Mouse (Mus musculus): ENCODE measurements around the gene Hspd1. TPM values are rescaled to one million over a fixed set of nuclear protein-coding genes. Genes with fewer than 3 reads are reported as not detected.
A peak's percentile ranks its signal among the peaks of the same experiment; 100 is the strongest.

The Hspd1 gene
- polyA plus RNA-seq, 1 experiment from 2014 or later, result 166 TPM

GRCm38 (mm10) chr1:55052355-55052953 lies 35.6 kb downstream of the Hspd1 start, which contains the start of gene Coq10b:
Gene Coq10b (plus strand): TSS chr1:55052770.
- Histone ChIP-seq H3K27ac (replicated peaks) (peak within 1 kb of the TSS; percentile 92), H3K4me2 (replicated peaks; ENCODE audit: low read depth) (peak within 1 kb of the TSS; percentile 67), H3K9ac (ENCODE audit: low read length) (peak within 1 kb of the TSS; percentile 77), H3K9me3 (ENCODE audit: control insufficient read depth, low read length) (no peaks in the 10 kb centered on the region), H3K4me3 (ENCODE audit: low read depth, low read length) (peak within 1 kb of the TSS; percentile 70), H3K4me1 (replicated peaks; ENCODE audit: control insufficient read depth, insufficient read depth) (peaks cover 2% of the 10 kb centered on the region; the same call in 1 of the 2 replicates), H3K36me3 (ENCODE audit: control insufficient read depth, insufficient read depth, low read length) (no peaks in the 10 kb centered on the region), H3K27me3 (ENCODE audit: control insufficient read depth, insufficient read depth, low read length) (no peaks in the 10 kb centered on the region)
- ATAC-seq (ENCODE audit: low FRiP score, low TSS enrichment) (peak; percentile 99), DNase-seq (ENCODE audit: low spot score) (peak; percentile 99)
- TF ChIP-seq EP300 (optimal IDR thresholded peaks at IDR 0.05), result no peak
- TF ChIP-seq CTCF (IDR thresholded peaks at IDR 0.05; ENCODE audit: low read depth), result peak; percentile 47
- 0% methylated on average over 42 of the region's 46 CpGs for WGBS

- ATAC-seq (ENCODE audit: low FRiP score, low TSS enrichment), result no peak
- H3K27ac ChIP-seq (replicated peaks), result peak overlapping the region; percentile 83
- WGBS, result 62% methylated on average over 3 of the region's 3 CpGs
Observed at GRCm38 (mm10) chr1:55051671-55052070, 36.4 kb downstream of the Hspd1 start.

GRCm38 (mm10) chr1:55048841-55049587 lies 39.0 kb downstream of the Hspd1 start:
- WGBS, result 49% methylated on average over 4 of the region's 4 CpGs
- no peak overlapping the region for H3K9ac ChIP-seq (ENCODE audit: low read length)
- H3K27me3 ChIP-seq (ENCODE audit: control insufficient read depth, insufficient read depth, low read length), result no peaks in the 10 kb centered on the region
- no peak overlapping the region for H3K4me3 ChIP-seq (ENCODE audit: low read depth, low read length)
- TF ChIP-seq EP300 (optimal IDR thresholded peaks at IDR 0.05) (no peak), CTCF (IDR thresholded peaks at IDR 0.05; ENCODE audit: low read depth) (no peak)
- DNase-seq (ENCODE audit: low spot score) (no peak), ATAC-seq (ENCODE audit: low FRiP score, low TSS enrichment) (no peak)
- H3K9me3 ChIP-seq (ENCODE audit: control insufficient read depth, low read length), result no peaks in the 10 kb centered on the region
- H3K36me3 ChIP-seq (ENCODE audit: control insufficient read depth, insufficient read depth, low read length), result no peaks in the 10 kb centered on the region
- H3K27ac ChIP-seq (replicated peaks), result no peak overlapping the region
- no peak overlapping the region for H3K4me2 ChIP-seq (replicated peaks; ENCODE audit: low read depth)
- peaks cover 2% of the 10 kb centered on the region; the same call in 1 of the 2 replicates for H3K4me1 ChIP-seq (replicated peaks; ENCODE audit: control insufficient read depth, insufficient read depth)

More at GRCm38 (mm10) chr1:55051671-55052070, 36.4 kb downstream of the Hspd1 start:
- Histone ChIP-seq H3K4me1 (replicated peaks; ENCODE audit: control insufficient read depth, insufficient read depth) (peaks cover 2% of the 10 kb centered on the region; the same call in 1 of the 2 replicates), H3K4me2 (replicated peaks; ENCODE audit: low read depth) (peak overlapping the region; percentile 67), H3K4me3 (ENCODE audit: low read depth, low read length) (no peak overlapping the region), H3K27me3 (ENCODE audit: control insufficient read depth, insufficient read depth, low read length) (no peaks in the 10 kb centered on the region), H3K9me3 (ENCODE audit: control insufficient read depth, low read length) (no peaks in the 10 kb centered on the region), H3K9ac (ENCODE audit: low read length) (peak overlapping the region; percentile 63; the same call in 1 of the 2 replicates), H3K36me3 (ENCODE audit: control insufficient read depth, insufficient read depth, low read length) (no peaks in the 10 kb centered on the region)
- TF ChIP-seq EP300 (optimal IDR thresholded peaks at IDR 0.05) (no peak), CTCF (IDR thresholded peaks at IDR 0.05; ENCODE audit: low read depth) (no peak)
- DNase-seq (ENCODE audit: low spot score), result no peak

GRCm38 (mm10) chr1:55043164-55043563 lies 44.9 kb downstream of the Hspd1 start:
- WGBS, result 71% methylated on average over 3 of the region's 3 CpGs
- H3K9me3 ChIP-seq (ENCODE audit: control insufficient read depth, low read length), result no peaks in the 10 kb centered on the region
- ATAC-seq (ENCODE audit: low FRiP score, low TSS enrichment) (no peak), DNase-seq (ENCODE audit: low spot score) (no peak)
- H3K4me1 ChIP-seq (replicated peaks; ENCODE audit: control insufficient read depth, insufficient read depth), result no peaks in the 10 kb centered on the region
- no peak overlapping the region for H3K4me2 ChIP-seq (replicated peaks; ENCODE audit: low read depth)
- H3K27ac ChIP-seq (replicated peaks), result no peak overlapping the region
- TF ChIP-seq CTCF (IDR thresholded peaks at IDR 0.05; ENCODE audit: low read depth) (no peak), EP300 (optimal IDR thresholded peaks at IDR 0.05) (no peak)
- no peak overlapping the region for H3K4me3 ChIP-seq (ENCODE audit: low read depth, low read length)
- H3K27me3 ChIP-seq (ENCODE audit: control insufficient read depth, insufficient read depth, low read length), result no peaks in the 10 kb centered on the region
- H3K36me3 ChIP-seq (ENCODE audit: control insufficient read depth, insufficient read depth, low read length), result no peaks in the 10 kb centered on the region
- H3K9ac ChIP-seq (ENCODE audit: low read length), result no peak overlapping the region

- TF ChIP-seq EP300 (optimal IDR thresholded peaks at IDR 0.05) (no peak), CTCF (IDR thresholded peaks at IDR 0.05; ENCODE audit: low read depth) (0 out of 2 replicates have a peak, but pooled peaks have one; percentile 20)
Observed at GRCm38 (mm10) chr1:55042246-55042645, 45.8 kb downstream of the Hspd1 start.

GRCm38 (mm10) chr1:55041691-55042090 lies 46.4 kb downstream of the Hspd1 start:
- TF ChIP-seq CTCF (IDR thresholded peaks at IDR 0.05; ENCODE audit: low read depth) (no peak), EP300 (optimal IDR thresholded peaks at IDR 0.05) (no peak)

More at GRCm38 (mm10) chr1:55042246-55042645, 45.8 kb downstream of the Hspd1 start:
- WGBS, result 73% methylated on average over 1 of the region's 1 CpGs
- DNase-seq (ENCODE audit: low spot score) (no peak), ATAC-seq (ENCODE audit: low FRiP score, low TSS enrichment) (no peak)
- no peak overlapping the region for H3K4me2 ChIP-seq (replicated peaks; ENCODE audit: low read depth)
- H3K27ac ChIP-seq (replicated peaks), result no peak overlapping the region
- no peaks in the 10 kb centered on the region for H3K36me3 ChIP-seq (ENCODE audit: control insufficient read depth, insufficient read depth, low read length)
- H3K9ac ChIP-seq (ENCODE audit: low read length), result no peak overlapping the region
- no peaks in the 10 kb centered on the region for H3K27me3 ChIP-seq (ENCODE audit: control insufficient read depth, insufficient read depth, low read length)
- H3K9me3 ChIP-seq (ENCODE audit: control insufficient read depth, low read length), result no peaks in the 10 kb centered on the region
- H3K4me1 ChIP-seq (replicated peaks; ENCODE audit: control insufficient read depth, insufficient read depth), result no peaks in the 10 kb centered on the region
- H3K4me3 ChIP-seq (ENCODE audit: low read depth, low read length), result no peak overlapping the region

More at GRCm38 (mm10) chr1:55041691-55042090, 46.4 kb downstream of the Hspd1 start:
- H3K27me3 ChIP-seq (ENCODE audit: control insufficient read depth, insufficient read depth, low read length), result no peaks in the 10 kb centered on the region
- no peaks in the 10 kb centered on the region for H3K36me3 ChIP-seq (ENCODE audit: control insufficient read depth, insufficient read depth, low read length)
- no peaks in the 10 kb centered on the region for H3K9me3 ChIP-seq (ENCODE audit: control insufficient read depth, low read length)
- no peak for ATAC-seq (ENCODE audit: low FRiP score, low TSS enrichment)
- H3K27ac ChIP-seq (replicated peaks), result no peak overlapping the region
- H3K4me3 ChIP-seq (ENCODE audit: low read depth, low read length), result no peak overlapping the region
- H3K9ac ChIP-seq (ENCODE audit: low read length), result no peak overlapping the region
- 88% methylated on average over 4 of the region's 4 CpGs for WGBS
- no peak overlapping the region for H3K4me2 ChIP-seq (replicated peaks; ENCODE audit: low read depth)
- DNase-seq (ENCODE audit: low spot score), result no peak
- no peaks in the 10 kb centered on the region for H3K4me1 ChIP-seq (replicated peaks; ENCODE audit: control insufficient read depth, insufficient read depth)
